In the genomic region with DNA sequence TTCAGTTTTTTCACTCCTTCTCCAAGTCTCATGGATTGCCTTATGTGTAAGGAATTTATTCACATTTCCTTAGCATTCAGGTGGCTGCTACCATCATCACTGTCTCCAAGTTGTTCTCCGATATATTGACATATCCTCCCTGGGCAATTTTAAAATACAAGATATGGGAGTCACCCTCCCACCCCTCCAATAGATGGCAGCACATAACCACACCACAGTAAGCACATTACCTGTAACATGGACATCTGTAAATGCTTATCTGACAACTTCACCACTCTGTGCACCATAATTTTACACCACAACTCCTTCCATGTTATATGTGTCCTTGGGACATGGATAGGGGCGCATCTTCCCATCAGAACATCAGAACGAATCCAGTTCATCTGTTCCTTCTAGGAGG, we compare ENCODE assay signal across 14 mouse cellular contexts.
DNase-seq lines count a peak whose midpoint lies in the region; ATAC-seq and TF ChIP-seq lines count a peak whose summit lies in the region.
"Had no signal": no experiment of that assay in that cellular context is flagged by ENCODE, and none has a peak within 500 bp of the region (broad histone marks: within the 10 kb centered on the region; RNA-seq: fewer than 3 reads in every experiment).

No protein-coding gene starts in this region.

- DNase-seq in embryo, embryonic 10.5 days (ENCODE audit: low spot score) = peak; percentile 3
- DNase-seq in embryo, embryonic 10 days (ENCODE audit: low spot score) = no peak
- peak; percentile 20 for DNase-seq in limb, embryonic 11.5 days (ENCODE audit: low spot score)
- DNase-seq in limb, embryonic 10.5 days (ENCODE audit: low spot score) = no peak
- peak; percentile 11 for DNase-seq in ES-E14 (ENCODE audit: low read depth, low spot score)
- no peak for DNase-seq in ovary, postnatal 36 days (ENCODE audit: low spot score)
- DNase-seq in lung, postnatal 4 days = no peak
- DNase-seq: cerebellum, adult 18-20 months; gastrocnemius, postnatal 14 days; thymus, adult 2 months had no signal

- ATAC-seq in limb, embryonic 11.5 days (ENCODE audit: insufficient number of reproducible peaks, low FRiP score, low TSS enrichment, low read depth) = no peak
- peak; percentile 65 for ATAC-seq in granulocyte monocyte progenitor cell, adult 5-6 weeks (replicated peaks; ENCODE audit: poor library complexity, severe bottlenecking)
- ATAC-seq: midbrain, embryonic 13.5 days had no signal

- no peak overlapping the region for H3K9ac ChIP-seq in limb, embryonic 11.5 days (ENCODE audit: low read length)
- H3K9ac ChIP-seq in ES-E14 (ENCODE audit: insufficient read depth, low read depth, low read length, poor library complexity, severe bottlenecking) = no peak overlapping the region
- H3K9ac ChIP-seq: hindbrain, embryonic 12.5 days; limb, embryonic 12.5 days; midbrain, embryonic 13.5 days had no signal

- in situ Hi-C loops in ES-E14 (cut with MboI; ENCODE audit: low sequenced_read_pairs in 2 of 2, unreplicated experiment in 2 of 2) = no loop called here

- H3K27ac ChIP-seq in limb, embryonic 11.5 days (replicated peaks; ENCODE audit: low read depth, low read length) = no peak overlapping the region
- H3K27ac ChIP-seq in limb, embryonic 10.5 days = no peak overlapping the region
- H3K27ac ChIP-seq in ES-E14 (ENCODE audit: insufficient read depth, low read depth, low read length, poor library complexity, severe bottlenecking) = no peak overlapping the region
- H3K27ac ChIP-seq: hindbrain, embryonic 12.5 days; limb, embryonic 12.5 days; midbrain, embryonic 13.5 days had no signal

- H3K27me3 ChIP-seq in limb, embryonic 11.5 days (ENCODE audit: control insufficient read depth, insufficient read depth, low read length) = no peaks in the 10 kb centered on the region
- H3K27me3 ChIP-seq in limb, embryonic 10.5 days (ENCODE audit: low read depth, poor library complexity, severe bottlenecking) = no peaks in the 10 kb centered on the region
- H3K27me3 ChIP-seq: hindbrain, embryonic 12.5 days; limb, embryonic 12.5 days; midbrain, embryonic 13.5 days had no signal

- no peaks in the 10 kb centered on the region for H3K4me1 ChIP-seq in limb, embryonic 11.5 days (ENCODE audit: control insufficient read depth, insufficient read depth, low read length)
- no peaks in the 10 kb centered on the region for H3K4me1 ChIP-seq in limb, embryonic 10.5 days
- no peaks in the 10 kb centered on the region for H3K4me1 ChIP-seq in ES-E14 (ENCODE audit: control insufficient read depth in 2 of 2, insufficient read depth in 2 of 2, low read length in 2 of 2, poor library complexity in 1 of 2)
- H3K4me1 ChIP-seq: hindbrain, embryonic 12.5 days; limb, embryonic 12.5 days; midbrain, embryonic 13.5 days had no signal

- H3K36me3 ChIP-seq in limb, embryonic 11.5 days (ENCODE audit: control insufficient read depth, insufficient read depth, low read length) = no peaks in the 10 kb centered on the region
- H3K36me3 ChIP-seq in limb, embryonic 10.5 days = no peaks in the 10 kb centered on the region
- no peaks in the 10 kb centered on the region for H3K36me3 ChIP-seq in ES-E14 (ENCODE audit: control insufficient read depth, insufficient read depth, low read length, poor library complexity, severe bottlenecking)
- H3K36me3 ChIP-seq: hindbrain, embryonic 12.5 days; limb, embryonic 12.5 days; midbrain, embryonic 13.5 days had no signal

- no peak overlapping the region for H3K4me3 ChIP-seq in limb, embryonic 11.5 days (ENCODE audit: low read depth, low read length)
- H3K4me3 ChIP-seq in limb, embryonic 10.5 days = no peak overlapping the region
- H3K4me3 ChIP-seq in ES-E14 (ENCODE audit: insufficient read depth in 1 of 2, low read depth in 1 of 2, low read length in 2 of 2, poor library complexity in 1 of 2, severe bottlenecking in 1 of 2) = no peak overlapping the region
- H3K4me3 ChIP-seq: hindbrain, embryonic 12.5 days; limb, embryonic 12.5 days; midbrain, embryonic 13.5 days had no signal

- no peak overlapping the region for H3K4me2 ChIP-seq in limb, embryonic 11.5 days (ENCODE audit: low read depth, severe bottlenecking)
- H3K4me2 ChIP-seq: hindbrain, embryonic 12.5 days; limb, embryonic 12.5 days; midbrain, embryonic 13.5 days had no signal

- no peaks in the 10 kb centered on the region for H3K9me3 ChIP-seq in limb, embryonic 11.5 days (ENCODE audit: control insufficient read depth, low read length)
- no peaks in the 10 kb centered on the region for H3K9me3 ChIP-seq in limb, embryonic 10.5 days (replicated peaks)
- H3K9me3 ChIP-seq in ES-E14 (ENCODE audit: control insufficient read depth, insufficient read depth, low read depth, low read length) = no peaks in the 10 kb centered on the region
- H3K9me3 ChIP-seq: hindbrain, embryonic 12.5 days; limb, embryonic 12.5 days; midbrain, embryonic 13.5 days had no signal

- 88% methylated on average over 3 of the region's 3 CpGs for whole genome bisulfite sequencing in limb, embryonic 11.5 days
- 80% methylated on average over 3 of the region's 3 CpGs for WGBS in limb, embryonic 10.5 days

TF ChIP-seq in ES-E14, 5 proteins besides CTCF, POLR2A, EP300 and RAD21:
- TF ChIP-seq ZNF384 (IDR thresholded peaks at IDR 0.05; ENCODE audit: low read depth, low read length) = no peak
- no peak for TF ChIP-seq ZC3H11A (IDR thresholded peaks at IDR 0.05; ENCODE audit: borderline replicate concordance, low read depth, low read length)

Comparison
In these comparisons a context has a peak if more than half of its experiments do, and no peak if none do; other contexts are left out.
1. DNase-seq: peak in embryo, embryonic 10.5 days (single experiment), limb, embryonic 11.5 days (single experiment) and ES-E14 (single experiment); none in embryo, embryonic 10 days (single experiment), limb, embryonic 10.5 days (single experiment), ovary, postnatal 36 days (single experiment) and lung, postnatal 4 days (0 of 2).